Mouse (Mus musculus) heart, postnatal 0 days (tissue): ENCODE results near the gene Fbrsl1.

Experiments
- CTCF ChIP-seq: IDR thresholded peaks from 2 replicates; pipeline ENCODE4 v1.5.1; 2016; ENCODE audit warnings: antibody characterized with exemption, control low read depth, low read depth
- EP300 ChIP-seq: IDR thresholded peaks from 2 replicates; pipeline ENCODE4 v1.6.1; 2016; ENCODE audit warnings: antibody characterized with exemption, low read depth

GRCm38 (mm10) chr5:110497556-110497955, 49.3 kb upstream of the Fbrsl1 start:
- TF ChIP-seq CTCF (no peak), EP300 (no peak)
